Mouse (Mus musculus) lung, postnatal 4 days (tissue): ENCODE data around the gene Dclk3.

Experiments
- DNase-seq, 2 experiments: peaks; one replicate each; pipeline ENCODE4 v3.0.0; 2021

The Dclk3 gene

GRCm38 (mm10) chr9:111440446-111440845, 1.6 kb downstream of the Dclk3 start:
- no peak for DNase-seq

DNA sequence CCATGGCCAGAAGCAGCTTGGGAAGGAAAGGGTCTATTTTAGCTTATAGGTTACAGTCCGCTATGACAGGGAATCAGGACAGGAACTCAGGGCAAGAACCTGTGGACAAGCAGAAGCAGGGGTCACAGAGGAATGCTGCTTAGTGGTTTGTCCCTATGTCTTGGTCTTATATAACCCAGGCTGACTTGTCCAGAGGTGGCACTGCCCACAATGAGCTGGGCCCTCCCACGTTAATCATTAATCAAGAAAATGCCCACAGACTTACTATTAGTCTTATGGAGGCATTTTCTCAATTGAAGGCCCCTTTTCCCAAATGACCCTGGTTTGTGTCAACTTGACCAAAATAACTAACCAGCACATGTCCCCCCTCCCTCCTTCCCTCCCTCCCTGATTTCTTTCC, 2.3 kb downstream of the Dclk3 start:
- DNase-seq = no peak

- DNase-seq = no peak
Measured at GRCm38 (mm10) chr9:111446204-111446603, 7.3 kb downstream of the Dclk3 start.

GRCm38 (mm10) chr9:111448976-111449375, 10.1 kb downstream of the Dclk3 start:
- no peak for DNase-seq

DNA sequence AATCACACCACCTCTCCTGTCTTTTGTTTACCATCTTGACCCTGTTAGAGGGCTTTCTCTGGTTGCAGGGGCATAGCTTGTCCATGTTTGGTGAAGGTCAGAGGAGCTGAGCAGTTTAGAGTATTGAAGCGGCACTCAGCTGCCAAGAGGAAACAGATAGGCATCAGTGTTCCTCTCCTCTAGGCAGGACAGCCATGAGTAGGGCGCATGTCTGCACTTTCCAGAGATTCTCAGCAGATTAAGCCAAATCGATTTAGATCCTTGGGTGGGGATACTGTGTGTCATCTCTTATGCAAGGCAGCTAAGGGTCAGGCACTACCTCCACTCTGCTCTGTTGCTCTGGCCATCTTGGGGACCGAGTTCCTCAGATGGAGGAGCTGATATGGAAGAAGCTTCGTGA, 11.0 kb downstream of the Dclk3 start:
- no peak for DNase-seq

- DNase-seq = no peak
Measured at GRCm38 (mm10) chr9:111450853-111451404, 12.0 kb downstream of the Dclk3 start.

DNA sequence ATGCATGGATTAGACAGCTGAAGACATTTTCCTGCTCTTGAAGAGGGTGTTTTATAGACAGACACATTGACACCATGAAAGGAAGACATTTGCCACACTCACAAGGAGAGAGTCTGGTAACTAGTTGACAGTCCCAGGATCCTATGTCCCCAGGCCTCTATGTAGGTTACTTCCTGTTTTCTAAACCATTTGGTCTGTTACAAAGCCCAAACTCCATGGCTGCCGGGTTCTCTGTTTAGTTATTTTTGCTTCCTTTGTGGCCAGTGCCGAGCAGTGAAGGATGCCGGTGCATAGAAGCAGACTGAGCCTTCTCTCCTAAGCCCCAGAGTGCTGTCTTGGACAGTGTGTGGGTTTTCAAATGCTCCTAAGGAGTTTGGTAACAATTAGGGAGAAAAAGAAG, 15.0 kb downstream of the Dclk3 start:
- no peak for DNase-seq

GRCm38 (mm10) chr9:111457176-111457935, 18.5 kb downstream of the Dclk3 start:
- no peak for DNase-seq

DNA sequence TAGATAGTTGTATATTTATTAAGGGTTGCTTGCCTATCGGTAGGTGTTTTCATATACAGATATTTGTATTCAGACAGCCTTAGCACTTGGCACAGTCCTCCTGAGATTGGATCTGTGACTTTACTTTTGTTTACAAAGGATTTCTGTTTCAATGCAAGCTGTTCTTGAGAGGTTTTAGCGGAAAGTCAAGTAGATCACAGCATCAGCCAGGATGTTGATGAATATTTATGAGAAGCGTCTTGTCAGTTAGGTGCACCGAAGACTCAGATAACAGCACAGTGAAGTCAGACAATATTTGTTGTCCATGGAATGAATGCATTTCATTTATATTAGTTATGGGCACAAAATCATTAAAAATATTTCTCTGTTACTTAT, 19.0 kb downstream of the Dclk3 start:
- DNase-seq = no peak

DNA sequence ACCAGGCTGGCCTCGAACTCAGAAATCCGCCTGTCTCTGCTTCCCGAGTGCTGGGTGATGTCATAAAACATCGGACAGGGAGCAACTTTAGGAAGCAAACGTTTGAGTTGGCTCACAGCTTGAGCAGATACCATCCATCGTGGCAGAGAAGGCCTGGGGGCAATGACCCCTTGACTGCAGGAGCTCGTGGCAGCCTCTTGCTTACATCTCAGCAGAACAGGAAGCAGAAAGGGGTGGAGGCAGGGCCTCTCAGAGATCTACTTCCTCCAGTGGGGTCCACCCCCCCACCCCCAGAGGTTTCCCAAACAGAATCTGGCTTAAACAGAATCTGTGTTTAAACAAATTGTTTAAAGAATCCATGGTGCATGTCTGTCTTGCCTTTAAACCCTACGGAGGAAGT, 20.6 kb downstream of the Dclk3 start:
- peak in 1 of 2 experiments; percentile 5 for DNase-seq

DNA sequence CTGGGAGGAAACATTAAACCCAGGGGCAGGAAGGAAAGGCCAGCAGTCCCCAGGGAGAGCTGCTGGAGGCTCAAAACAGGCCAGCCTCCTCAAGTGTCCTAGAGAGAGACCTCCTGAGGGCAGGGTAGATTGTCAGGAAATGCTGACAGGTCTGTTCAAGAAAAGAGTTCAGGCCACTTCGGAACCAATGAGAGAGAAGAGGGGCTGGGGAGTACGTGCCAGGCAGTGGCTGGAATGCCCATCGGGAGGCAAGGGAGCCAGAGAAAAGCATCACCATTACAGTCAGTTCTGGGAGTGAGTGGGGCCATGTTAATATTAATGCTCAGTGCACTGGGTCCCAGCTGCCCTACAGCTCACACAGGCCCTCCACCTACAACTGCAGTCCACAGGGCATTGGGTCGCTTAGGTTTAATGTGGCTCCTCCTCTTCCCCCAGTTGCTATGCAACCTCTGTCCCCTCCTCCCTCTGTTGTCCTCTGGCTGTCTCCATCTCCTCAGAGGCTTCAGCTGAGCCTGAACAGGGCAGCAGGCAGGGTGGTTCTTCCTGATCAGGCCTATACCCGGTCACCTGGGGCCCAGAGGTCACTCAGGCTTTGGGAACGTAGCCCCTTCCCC, 21.4 kb downstream of the Dclk3 start:
- no peak for DNase-seq

GRCm38 (mm10) chr9:111461415-111462103, 22.7 kb downstream of the Dclk3 start:
- DNase-seq = no peak

- no peak for DNase-seq
Measured at GRCm38 (mm10) chr9:111465666-111466065, 26.8 kb downstream of the Dclk3 start.

DNA sequence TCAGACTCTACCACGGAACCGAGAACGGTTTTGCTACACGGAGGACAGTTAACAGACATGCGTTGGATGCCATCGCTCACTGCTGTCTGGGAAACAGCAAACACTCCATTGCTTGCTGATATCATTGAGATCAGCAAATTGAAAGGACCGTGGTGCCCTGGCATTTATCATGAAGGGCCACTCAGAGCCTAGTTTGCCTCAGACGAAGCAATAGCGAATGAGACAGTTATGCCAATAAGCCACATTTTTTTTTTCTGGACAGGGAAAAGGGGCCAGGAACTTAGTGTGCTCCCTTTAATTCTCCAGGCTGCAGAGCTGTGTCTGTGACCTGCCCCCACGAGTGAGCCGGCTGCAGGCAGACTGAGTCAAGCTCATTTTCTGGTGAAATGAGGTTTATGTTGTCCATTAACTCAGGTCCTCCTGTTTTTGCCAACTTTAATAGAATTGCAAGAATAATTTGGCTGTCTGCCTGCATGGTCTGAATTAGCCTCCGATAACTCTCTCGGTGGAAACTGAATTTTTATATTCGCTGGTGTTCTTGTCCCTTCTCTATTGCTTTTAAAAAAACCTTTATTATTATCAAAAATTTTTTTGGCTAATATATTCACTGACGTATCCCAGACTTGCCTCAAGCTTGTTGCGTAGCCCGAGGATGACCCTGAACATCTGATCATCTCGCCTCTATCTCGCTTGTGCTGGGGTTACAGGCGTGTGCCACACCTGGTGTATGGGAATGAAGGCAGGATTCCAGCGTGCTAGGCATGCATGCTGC, 35.0 kb downstream of the Dclk3 start:
- no peak for DNase-seq

GRCm38 (mm10) chr9:111474458-111474745, 35.5 kb downstream of the Dclk3 start:
- no peak for DNase-seq

GRCm38 (mm10) chr9:111475281-111475680, 36.4 kb downstream of the Dclk3 start:
- DNase-seq = no peak

- no peak for DNase-seq
Measured at GRCm38 (mm10) chr9:111475973-111476372, 37.1 kb downstream of the Dclk3 start.

- DNase-seq = no peak
Measured at GRCm38 (mm10) chr9:111476479-111477016, 37.7 kb downstream of the Dclk3 start.

DNA sequence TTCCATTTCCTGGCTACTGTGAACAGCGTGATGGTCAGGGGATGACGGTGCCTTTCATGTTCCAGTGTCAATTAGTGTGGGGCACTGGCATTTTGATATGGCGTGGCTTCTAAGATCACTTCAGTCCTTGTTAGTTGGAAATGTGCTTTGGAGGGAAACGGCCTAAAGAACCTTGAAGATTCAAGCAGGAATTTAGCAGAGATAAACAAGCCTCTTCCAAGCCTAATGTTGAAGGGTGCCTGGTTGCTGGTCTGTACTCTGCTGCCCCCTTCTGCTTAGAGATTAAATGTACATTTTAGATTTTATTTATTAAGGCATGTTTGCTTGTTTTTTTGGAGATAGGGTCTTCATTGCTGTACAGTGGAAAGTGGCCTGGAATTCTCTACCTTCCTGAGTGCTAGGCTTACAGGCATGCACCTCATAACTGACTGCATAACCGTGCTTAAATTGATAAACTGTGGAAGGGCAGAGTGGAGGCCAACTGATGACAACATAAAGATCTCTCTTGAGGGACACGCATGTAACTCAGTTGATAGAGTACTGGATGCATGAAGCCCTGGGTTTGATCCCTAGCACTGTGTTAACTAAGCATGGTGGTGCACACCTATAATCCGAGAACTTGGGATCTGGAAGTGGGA, 40.1 kb downstream of the Dclk3 start:
- DNase-seq = peak in 1 of 2 experiments; percentile 7

GRCm38 (mm10) chr9:111481011-111481410, 42.1 kb downstream of the Dclk3 start:
- no peak for DNase-seq

- DNase-seq = no peak
Measured at GRCm38 (mm10) chr9:111486645-111487477, 48.0 kb downstream of the Dclk3 start.
